Mouse (Mus musculus): ENCODE measurements around the gene Astn1. TPM values are rescaled to one million over a fixed set of nuclear protein-coding genes. Genes with fewer than 3 reads are reported as not detected.

Gene Astn1
- total and polyA plus RNA-seq, 3 experiments = not detected

DNA sequence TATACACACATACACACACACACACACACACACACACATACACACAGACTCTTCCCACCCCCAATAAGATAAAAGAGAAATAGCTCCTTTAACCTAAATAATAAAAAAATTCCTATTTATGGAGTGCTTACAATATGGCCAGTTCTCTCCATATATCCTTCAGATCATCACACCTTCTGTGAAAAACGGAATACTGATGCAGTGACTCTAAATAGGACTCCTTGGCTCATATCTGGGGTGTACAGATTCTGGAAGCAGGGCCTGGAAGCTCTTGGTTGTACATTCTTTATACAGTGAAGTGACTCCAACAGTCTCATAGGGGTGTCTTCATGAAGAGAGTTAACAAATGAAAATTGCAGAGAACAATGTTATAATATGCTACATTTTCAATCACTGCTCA is 60.7 kb downstream of the Astn1 start:
- no peak for TF ChIP-seq MEF2A (IDR thresholded peaks at IDR 0.05; ENCODE audit: extremely low read depth, insufficient replicate concordance, low read depth, low read length, poor library complexity, severe bottlenecking)
- TF ChIP-seq ZC3H11A (IDR thresholded peaks at IDR 0.05; ENCODE audit: low read depth, low read length) = no peak
- TF ChIP-seq CTCF (IDR thresholded peaks at IDR 0.05 in 2 of 3, conservative IDR thresholded peaks at IDR 0.05 in 1 of 3; ENCODE audit: control insufficient read depth in 1 of 3, insufficient read depth in 1 of 3, low read depth in 2 of 3, low read length in 3 of 3, poor library complexity in 1 of 3, severe bottlenecking in 1 of 3) = no peak
- no peak for TF ChIP-seq ZKSCAN1 (IDR thresholded peaks at IDR 0.05; ENCODE audit: low read depth, low read length)
- no peak for TF ChIP-seq GABPA (IDR thresholded peaks at IDR 0.05; ENCODE audit: low read depth, low read length)
- no peak for TF ChIP-seq KAT2A (conservative IDR thresholded peaks at IDR 0.05; ENCODE audit: low read depth, low read length)
- no peak for TF ChIP-seq CHD2 (IDR thresholded peaks at IDR 0.05; ENCODE audit: low read length)
- TF ChIP-seq USF2 (IDR thresholded peaks at IDR 0.05; ENCODE audit: borderline replicate concordance in 1 of 2, insufficient read depth in 1 of 2, low read depth in 1 of 2, low read length in 2 of 2) = no peak
- no peak for TF ChIP-seq ZMIZ1 (IDR thresholded peaks at IDR 0.05; ENCODE audit: low read depth, low read length)
- TF ChIP-seq MAZ (IDR thresholded peaks at IDR 0.05; ENCODE audit: low read depth, low read length) = no peak
- no peak for TF ChIP-seq POLR2A (IDR thresholded peaks at IDR 0.05; ENCODE audit: control insufficient read depth in 1 of 2, insufficient read depth in 1 of 2, low read depth in 1 of 2, low read length in 2 of 2, poor library complexity in 1 of 2)
- no peak for DNase-seq (ENCODE audit: low read depth, low spot score)
- Histone ChIP-seq H3K9ac (ENCODE audit: control insufficient read depth, low read depth, low read length, poor library complexity, severe bottlenecking) (no peak overlapping the region), H3K4me3 (ENCODE audit: control insufficient read depth in 1 of 2, insufficient read depth in 1 of 2, low read depth in 2 of 2, low read length in 2 of 2) (no peak overlapping the region), H3K27ac (ENCODE audit: control insufficient read depth, low read depth, low read length) (no peak overlapping the region), H3K9me3 (replicated peaks; ENCODE audit: insufficient read depth, low read length) (no peaks in the 10 kb centered on the region), H3K4me1 (ENCODE audit: control insufficient read depth in 1 of 2, insufficient read depth in 2 of 2, low read length in 2 of 2) (no peaks in the 10 kb centered on the region), H3K27me3 (ENCODE audit: control insufficient read depth in 1 of 2, insufficient read depth in 2 of 2, low read length in 2 of 2) (no peaks in the 10 kb centered on the region), H3K79me2 (ENCODE audit: control insufficient read depth, insufficient read depth, low read length, poor library complexity) (no peaks in the 10 kb centered on the region), H3K36me3 (ENCODE audit: control insufficient read depth in 1 of 2, insufficient read depth in 2 of 2, low read length in 2 of 2) (no peaks in the 10 kb centered on the region)

DNA sequence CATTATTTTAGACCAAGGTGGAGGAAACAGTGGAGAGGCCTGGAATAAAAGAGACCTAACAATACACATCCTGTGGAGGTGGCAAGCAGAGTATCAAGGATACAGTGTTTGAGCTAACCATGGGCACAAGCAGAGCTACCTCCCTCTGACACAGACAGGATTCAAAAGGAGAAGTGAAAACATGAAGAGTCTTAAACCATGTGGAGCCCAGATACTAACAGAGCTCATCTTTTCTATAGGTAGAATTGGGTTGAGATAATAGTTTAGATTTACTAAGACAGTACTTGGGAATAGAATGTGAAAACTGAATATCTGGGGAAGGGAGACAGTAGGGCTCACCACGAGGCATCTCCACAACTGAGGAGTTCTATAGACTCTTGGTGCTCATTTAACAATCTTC is 84.0 kb downstream of the Astn1 start:
- Histone ChIP-seq H3K9ac (ENCODE audit: control insufficient read depth, low read depth, low read length, poor library complexity, severe bottlenecking) (no peak overlapping the region), H3K36me3 (ENCODE audit: control insufficient read depth in 1 of 2, insufficient read depth in 2 of 2, low read length in 2 of 2) (no peaks in the 10 kb centered on the region), H3K4me3 (ENCODE audit: control insufficient read depth in 1 of 2, insufficient read depth in 1 of 2, low read depth in 2 of 2, low read length in 2 of 2) (no peak overlapping the region), H3K27me3 (ENCODE audit: control insufficient read depth in 1 of 2, insufficient read depth in 2 of 2, low read length in 2 of 2) (no peaks in the 10 kb centered on the region), H3K79me2 (ENCODE audit: control insufficient read depth, insufficient read depth, low read length, poor library complexity) (no peaks in the 10 kb centered on the region), H3K27ac (ENCODE audit: control insufficient read depth, low read depth, low read length) (no peak overlapping the region), H3K9me3 (replicated peaks; ENCODE audit: insufficient read depth, low read length) (no peaks in the 10 kb centered on the region), H3K4me1 (ENCODE audit: control insufficient read depth in 1 of 2, insufficient read depth in 2 of 2, low read length in 2 of 2) (no peaks in the 10 kb centered on the region)
- no peak for TF ChIP-seq MAX (IDR thresholded peaks at IDR 0.05; ENCODE audit: low read length)
- TF ChIP-seq NRF1 (IDR thresholded peaks at IDR 0.05; ENCODE audit: insufficient read depth, low read depth, low read length, poor library complexity, severe bottlenecking) = no peak
- TF ChIP-seq ELF1 (IDR thresholded peaks at IDR 0.05; ENCODE audit: low read depth, low read length) = no peak
- TF ChIP-seq TCF12 (IDR thresholded peaks at IDR 0.05; ENCODE audit: low read depth, low read length) = no peak
- no peak for TF ChIP-seq UBTF (IDR thresholded peaks at IDR 0.05; ENCODE audit: borderline replicate concordance, insufficient read depth, low read depth, low read length)
- TF ChIP-seq USF2 (IDR thresholded peaks at IDR 0.05; ENCODE audit: borderline replicate concordance in 1 of 2, insufficient read depth in 1 of 2, low read depth in 1 of 2, low read length in 2 of 2) = no peak
- no peak for TF ChIP-seq USF1 (IDR thresholded peaks at IDR 0.05; ENCODE audit: low read depth, low read length)
- no peak for TF ChIP-seq MAFK (IDR thresholded peaks at IDR 0.05; ENCODE audit: borderline replicate concordance, low read depth, low read length)
- TF ChIP-seq RCOR1 (IDR thresholded peaks at IDR 0.05; ENCODE audit: low read depth, low read length) = no peak
- TF ChIP-seq POLR2AphosphoS5 (IDR thresholded peaks at IDR 0.05; ENCODE audit: borderline replicate concordance, low read depth, low read length) = no peak
- no peak for TF ChIP-seq POLR2AphosphoS2 (IDR thresholded peaks at IDR 0.05; ENCODE audit: low read length)
- no peak for TF ChIP-seq TAL1 (IDR thresholded peaks at IDR 0.05; ENCODE audit: low read length)
- no peak for TF ChIP-seq ZMIZ1 (IDR thresholded peaks at IDR 0.05; ENCODE audit: low read depth, low read length)
- no peak for TF ChIP-seq E2F4 (IDR thresholded peaks at IDR 0.05; ENCODE audit: borderline replicate concordance, low read depth, low read length)
- DNase-seq (ENCODE audit: low read depth, low spot score) = no peak

Data from MEL (cell line).